Mouse (Mus musculus) WW6 (cell line): ENCODE measurements around the gene Slc45a2.

Source experiments
- DNase-seq: peaks from one replicate; pipeline ENCODE4 v3.0.0-alpha.2; 2013; ENCODE audit warnings: low read depth, low spot score

Slc45a2 gene

GRCm38 (mm10) chr15:11003791-11004190, 3.3 kb downstream of the Slc45a2 start:
- DNase-seq, result no peak

DNA sequence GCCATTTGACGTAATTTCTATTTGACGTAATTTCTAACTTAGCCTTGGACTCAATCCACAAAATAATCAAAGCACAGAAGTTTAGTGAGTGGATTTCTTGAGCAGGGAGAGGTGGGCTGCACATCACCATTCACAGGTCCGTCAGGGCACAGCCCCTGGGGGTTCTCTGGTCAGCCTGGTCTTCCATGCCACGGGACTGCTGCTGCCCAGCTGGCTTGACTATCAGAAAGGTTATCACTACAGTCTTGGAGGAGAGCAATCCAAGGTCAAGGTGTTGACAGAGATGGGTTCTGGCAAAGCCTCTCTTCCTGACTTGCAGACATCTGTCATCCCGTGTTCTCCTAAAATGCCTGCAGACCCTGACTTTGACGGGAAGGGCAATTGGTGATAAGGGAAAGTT, 4.1 kb downstream of the Slc45a2 start:
- DNase-seq, result no peak

DNA sequence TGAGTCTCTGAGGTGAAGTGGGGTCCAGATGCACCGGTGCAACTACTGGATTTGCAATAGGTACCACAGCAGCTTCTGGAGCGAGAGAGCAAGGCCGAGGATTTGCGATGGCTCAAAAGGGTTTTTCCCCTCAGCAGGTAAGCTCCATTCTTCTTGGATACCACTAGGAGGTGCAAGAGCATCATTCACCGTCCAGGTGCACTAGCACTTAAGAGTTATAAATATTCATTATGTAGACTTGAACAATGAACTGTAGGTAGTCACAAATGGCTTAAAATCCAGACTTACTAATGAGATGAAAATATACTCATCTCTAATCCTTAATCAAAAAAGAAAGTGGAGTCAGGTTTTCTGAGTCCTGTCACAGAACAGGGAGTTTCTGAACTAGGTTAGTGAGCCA, 8.2 kb downstream of the Slc45a2 start:
- DNase-seq, result no peak

- no peak for DNase-seq
These were observed 10.5 kb downstream of the Slc45a2 start for GRCm38 (mm10) chr15:11010976-11011548.

- no peak for DNase-seq
These were observed 14.4 kb downstream of the Slc45a2 start for GRCm38 (mm10) chr15:11014931-11015330.

DNA sequence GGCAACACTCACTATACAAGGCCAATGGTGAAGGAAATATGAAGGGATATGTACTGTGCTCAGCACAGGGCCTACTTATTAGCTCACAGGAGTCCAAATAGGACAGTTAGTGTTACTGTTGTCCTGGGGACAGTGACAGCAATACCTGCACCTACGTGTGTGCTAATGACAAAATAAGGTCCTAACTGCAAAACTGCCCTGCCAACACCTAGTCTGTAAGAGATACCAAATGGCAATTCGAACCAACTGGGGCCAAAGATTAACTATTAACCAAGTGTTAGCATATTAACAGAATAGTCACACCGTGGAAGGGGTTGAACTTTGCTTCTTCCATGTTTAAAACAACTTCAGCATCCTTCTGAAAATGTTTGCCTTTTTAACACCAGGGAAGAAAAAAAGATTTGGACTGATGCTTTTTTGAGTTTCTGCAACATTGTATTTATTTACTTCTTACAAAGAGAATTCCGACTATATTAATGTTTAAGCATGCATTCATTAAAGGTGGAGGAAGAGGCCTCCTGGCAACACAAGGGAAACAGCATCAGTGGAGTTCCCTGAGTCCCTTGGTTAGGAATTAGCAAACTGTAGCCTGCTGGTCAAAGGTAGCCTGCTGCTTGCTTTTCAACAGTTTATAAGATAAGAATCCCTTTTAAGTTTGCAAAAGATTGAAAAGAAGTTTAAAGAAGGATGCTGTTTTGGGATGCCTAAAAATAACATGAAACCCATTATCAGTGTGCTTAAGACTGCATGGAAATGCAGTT, 26.5 kb downstream of the Slc45a2 start:
- no peak for DNase-seq

DNA sequence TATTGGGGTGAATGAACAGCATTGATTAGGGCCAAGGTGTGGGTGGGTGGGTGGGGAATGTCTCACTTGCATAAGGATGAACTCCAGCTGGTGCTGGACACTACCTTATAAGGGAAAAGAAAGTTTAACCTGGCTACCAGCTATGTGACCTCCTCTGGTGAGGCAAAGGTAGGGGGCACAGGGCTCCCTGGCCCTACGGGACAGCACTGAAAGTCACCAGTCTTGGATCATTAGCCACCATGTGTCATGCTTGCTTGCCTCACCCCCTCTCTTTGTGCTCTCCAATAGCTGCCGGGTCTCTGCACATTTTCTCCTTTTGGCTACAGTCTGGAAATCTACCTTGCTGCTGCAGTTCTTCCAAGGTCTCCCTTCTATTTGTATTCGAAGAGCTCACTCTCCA, 29.7 kb downstream of the Slc45a2 start:
- DNase-seq, result no peak

- no peak for DNase-seq
These were observed 35.5 kb downstream of the Slc45a2 start for GRCm38 (mm10) chr15:11035947-11036474.

DNA sequence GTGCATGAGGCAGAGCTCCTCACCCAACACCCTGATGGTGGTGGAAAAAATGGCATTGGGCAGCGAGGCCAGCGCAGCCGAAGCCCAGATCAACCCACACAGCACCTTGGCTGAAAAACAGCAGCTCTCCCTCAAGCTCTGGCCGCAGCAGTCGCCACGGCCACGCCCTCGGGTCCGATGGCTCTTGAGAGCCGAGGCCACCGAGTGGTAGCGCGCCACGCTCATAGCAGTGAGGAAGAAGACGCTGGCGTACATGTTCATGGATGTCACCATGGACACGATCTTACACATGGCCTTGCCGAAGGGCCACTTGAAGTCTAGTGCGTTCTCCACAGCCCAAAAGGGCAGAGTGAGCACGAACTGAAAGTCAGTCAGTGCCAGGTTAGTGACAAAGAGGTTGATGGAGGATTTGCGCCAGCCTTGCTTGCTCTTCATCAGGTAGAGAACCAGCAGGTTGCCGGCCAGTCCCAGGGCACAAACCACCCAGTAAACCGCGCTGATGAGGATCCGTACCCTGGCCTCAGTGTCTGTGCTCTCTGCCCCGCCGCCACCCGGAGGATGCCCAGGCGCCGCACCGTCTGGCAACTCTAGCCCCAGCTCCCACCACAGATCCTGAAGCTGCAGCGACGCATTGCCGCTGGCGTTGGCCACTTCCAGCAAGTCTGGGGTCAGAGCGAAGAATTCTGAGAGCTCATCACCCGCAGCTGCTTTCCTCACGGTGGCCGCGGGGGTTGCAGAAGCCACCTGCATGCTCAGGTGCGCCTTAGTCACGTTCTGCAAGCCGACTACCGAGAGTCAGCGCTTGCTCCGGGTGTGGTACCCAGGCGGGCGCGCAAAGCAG, 36.2 kb downstream of the Slc45a2 start:
- DNase-seq, result no peak

GRCm38 (mm10) chr15:11037376-11037695, 36.8 kb downstream of the Slc45a2 start:
- DNase-seq, result no peak

- no peak for DNase-seq
These were observed 37.2 kb downstream of the Slc45a2 start, which contains the start of gene Rxfp3 for GRCm38 (mm10) chr15:11037711-11038110. Gene Rxfp3, minus strand, starts transcription at chr15:11037991.

DNA sequence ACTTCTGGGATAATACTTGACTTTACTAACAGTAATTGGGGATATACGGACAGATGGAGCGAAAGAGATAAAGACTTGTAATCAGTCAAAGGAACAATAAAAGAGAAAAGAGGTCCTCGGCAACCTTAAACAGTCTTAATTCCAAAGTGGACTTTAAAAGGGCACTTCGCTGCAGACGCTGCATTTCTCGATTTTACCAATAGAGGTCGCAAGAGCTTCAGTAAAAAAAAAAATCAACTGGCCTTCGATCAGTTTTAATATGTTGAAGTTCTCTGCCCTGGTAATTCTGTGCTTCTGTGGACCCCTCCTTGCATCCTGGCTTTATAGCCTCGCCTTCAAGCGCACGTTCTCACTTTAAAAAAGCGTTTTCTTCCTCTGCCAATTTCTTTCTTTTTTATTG, 38.0 kb downstream of the Slc45a2 start:
- DNase-seq, result no peak

GRCm38 (mm10) chr15:11040067-11040466, 39.5 kb downstream of the Slc45a2 start:
- DNase-seq, result no peak

GRCm38 (mm10) chr15:11041229-11041628, 40.7 kb downstream of the Slc45a2 start:
- no peak for DNase-seq

- no peak for DNase-seq
These were observed 42.3 kb downstream of the Slc45a2 start for GRCm38 (mm10) chr15:11042828-11043227.

GRCm38 (mm10) chr15:11053678-11054439, 53.3 kb downstream of the Slc45a2 start:
- no peak for DNase-seq

DNA sequence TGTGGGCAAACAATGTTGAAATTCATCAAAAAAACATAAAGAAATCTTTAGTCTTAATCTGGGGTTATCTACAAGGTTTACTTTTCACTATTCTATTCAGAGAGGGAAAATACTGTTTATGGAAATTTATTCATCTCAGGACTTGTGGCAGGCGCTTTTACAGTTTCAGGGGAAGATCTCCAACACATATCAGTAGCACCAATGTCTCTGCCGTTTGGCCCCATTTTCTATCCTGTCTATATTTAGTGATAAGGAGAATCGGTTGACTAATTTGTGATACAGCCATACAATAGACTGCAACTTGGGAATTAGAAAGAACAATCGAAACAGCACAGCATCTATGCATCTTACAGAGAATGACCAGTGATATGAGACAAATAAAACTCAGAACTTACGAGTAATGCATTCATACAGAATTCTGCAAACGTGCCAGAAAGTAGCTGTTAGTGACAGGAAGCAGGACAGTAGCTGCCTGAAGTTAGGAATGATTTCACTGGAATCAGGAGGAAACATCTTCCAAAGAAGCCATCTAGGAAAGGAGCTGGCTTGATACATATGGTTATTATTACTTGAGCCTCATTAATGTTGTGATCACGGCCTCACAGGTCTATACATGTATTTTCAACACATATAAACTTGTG, 54.0 kb downstream of the Slc45a2 start:
- no peak for DNase-seq

DNA sequence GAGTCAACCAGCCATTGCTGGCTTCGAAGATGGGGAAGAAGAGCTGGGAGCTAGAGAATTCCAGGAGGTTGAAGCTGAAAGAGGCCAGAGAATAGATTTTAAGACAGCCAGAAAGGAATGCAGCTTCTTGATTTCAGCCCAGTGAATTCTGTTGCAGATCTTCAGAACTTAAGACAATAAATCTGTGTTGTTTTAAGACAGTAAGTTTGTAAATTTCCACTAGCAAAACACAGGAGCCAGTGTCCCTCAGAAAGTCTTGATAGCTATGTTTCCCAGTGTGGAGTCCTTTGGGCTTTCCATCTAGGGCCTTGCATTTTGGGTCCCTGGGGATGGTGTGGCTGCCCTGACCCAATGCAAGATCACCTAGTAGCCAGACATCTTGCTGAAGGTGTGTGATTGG, 62.4 kb downstream of the Slc45a2 start:
- DNase-seq, result no peak

GRCm38 (mm10) chr15:11064160-11064557, 63.6 kb downstream of the Slc45a2 start:
- no peak for DNase-seq

DNA sequence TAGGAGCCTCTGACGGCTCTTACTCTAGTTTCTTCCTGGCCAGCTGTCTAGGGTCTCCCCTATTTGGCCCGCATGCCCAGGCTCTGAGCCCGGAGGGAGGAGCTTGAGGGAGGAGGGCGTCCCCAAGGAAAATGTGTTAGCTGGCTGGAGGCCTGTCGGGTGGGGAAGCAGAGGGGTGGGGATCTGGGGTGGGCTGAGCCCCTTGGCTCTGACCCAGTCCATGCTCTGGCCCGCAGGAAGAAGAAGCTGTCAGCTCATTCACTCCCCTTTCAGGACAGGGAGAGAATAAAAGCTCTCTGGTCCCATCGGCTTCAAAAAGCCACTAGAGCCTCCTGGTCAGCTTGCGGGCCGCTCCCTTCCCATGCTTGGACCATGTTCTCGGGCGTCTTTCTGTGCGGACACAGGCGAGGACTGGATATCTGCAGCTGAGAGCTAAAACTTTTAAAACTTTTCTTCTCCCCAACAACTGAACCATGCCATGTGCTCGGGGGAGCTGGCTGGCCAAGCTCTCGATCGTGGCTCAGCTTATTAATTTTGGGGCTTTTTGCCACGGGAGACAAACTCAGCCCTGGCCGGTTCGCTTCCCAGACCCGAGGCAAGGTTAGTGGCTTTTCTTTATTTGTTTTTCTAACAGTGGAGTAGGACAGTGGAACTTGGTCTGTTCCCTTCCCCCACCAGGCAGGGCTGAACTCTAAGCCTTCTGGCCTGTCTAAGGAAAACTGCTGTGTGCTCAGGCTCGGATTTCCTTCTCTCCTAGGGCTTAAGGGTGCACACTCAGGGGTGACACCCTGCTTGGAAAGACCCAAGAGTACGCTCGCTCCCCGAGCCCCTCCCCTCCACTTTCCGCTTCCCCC, 64.3 kb downstream of the Slc45a2 start, which contains the start of gene Adamts12:
Gene Adamts12, plus strand, starts transcription at position 233 of the 854 bp plus-strand sequence.
- DNase-seq, result no peak
